In the genomic region with DNA sequence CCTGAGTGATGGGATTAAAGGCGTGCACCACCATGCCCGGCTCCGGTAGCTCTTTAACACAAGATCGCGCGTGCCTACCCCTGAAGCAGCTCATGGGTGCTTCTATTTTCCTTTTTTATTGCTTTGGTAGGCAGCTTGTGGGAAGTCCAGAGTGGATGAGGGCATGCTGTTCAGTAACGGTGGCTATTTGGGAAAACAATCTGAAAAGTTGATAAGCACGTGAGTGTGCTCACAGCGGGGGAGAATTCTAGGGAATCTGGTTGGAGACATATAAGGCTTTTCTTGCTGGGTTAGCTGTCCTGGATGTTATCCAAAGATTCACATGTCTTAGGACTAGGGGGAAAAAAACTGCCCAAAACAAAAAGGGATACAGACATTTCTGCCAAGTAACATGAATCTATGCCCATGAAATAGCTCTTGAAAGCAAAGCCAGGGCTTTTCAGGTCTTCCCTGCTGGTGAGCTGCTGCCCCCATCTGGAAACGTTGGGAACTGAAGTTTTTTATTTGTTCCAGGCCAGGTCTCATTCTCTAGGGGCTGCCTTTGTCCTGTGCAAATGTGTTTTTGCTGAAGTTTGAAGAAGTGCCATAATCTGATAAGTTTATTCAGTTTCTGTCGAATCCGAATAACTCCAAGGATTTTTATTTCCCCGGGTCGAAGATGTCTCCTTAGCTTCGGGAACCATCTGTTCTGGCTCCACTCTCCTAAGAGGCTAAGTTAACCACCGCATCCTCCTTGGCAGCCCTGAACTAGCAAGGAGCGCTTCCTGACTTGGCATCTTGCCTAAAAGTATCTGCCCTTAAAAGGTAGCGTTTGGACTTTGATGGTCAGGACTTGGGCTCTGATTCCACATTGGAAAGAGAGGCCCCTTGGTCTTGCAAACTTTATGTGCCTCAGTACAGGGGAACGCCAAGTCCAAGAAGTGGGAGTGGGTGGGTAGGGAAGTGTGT, we compare ENCODE assay signal across 8 mouse cellular contexts. TPM values are rescaled to one million over a fixed set of nuclear protein-coding genes. Genes with fewer than 3 reads are reported as not detected.
DNase-seq lines count a peak whose midpoint lies in the region; ATAC-seq lines count a peak whose summit lies in the region.

No protein-coding gene starts in this region.

- peak; percentile 76 for DNase-seq in adipocyte (ENCODE audit: low spot score)
- peak; percentile 75 to 88 for DNase-seq in cerebellum, postnatal 36 days
- peak; percentile 75 for DNase-seq in gastrocnemius, adult 18-20 months (ENCODE audit: low spot score)
- peak; percentile 53 for DNase-seq in left cerebral cortex, adult 11 months (ENCODE audit: low spot score)
- DNase-seq in right cerebral cortex, postnatal 36 days (ENCODE audit: low spot score in 2 of 2), result peak; percentile 36 to 65

- no peak overlapping the region for H3K27ac ChIP-seq in hindbrain, embryonic 16.5 days (ENCODE audit: low read depth, low read length)

- H3K36me3 ChIP-seq in hindbrain, embryonic 16.5 days (ENCODE audit: control insufficient read depth, insufficient read depth, low read length), result no peaks in the 10 kb centered on the region

- H3K27me3 ChIP-seq in hindbrain, embryonic 16.5 days (replicated peaks; ENCODE audit: control insufficient read depth, insufficient read depth, low read length), result no peaks in the 10 kb centered on the region

- H3K4me1 ChIP-seq in hindbrain, embryonic 16.5 days (ENCODE audit: control insufficient read depth, insufficient read depth, low read depth, low read length), result no peaks in the 10 kb centered on the region

- no peaks in the 10 kb centered on the region for H3K9me3 ChIP-seq in hindbrain, embryonic 16.5 days (ENCODE audit: control insufficient read depth, low read length)

- H3K4me2 ChIP-seq in hindbrain, embryonic 16.5 days (ENCODE audit: low read length), result no peak overlapping the region

- no peak overlapping the region for H3K9ac ChIP-seq in hindbrain, embryonic 16.5 days (ENCODE audit: low read depth, low read length)

- no peak overlapping the region for H3K4me3 ChIP-seq in hindbrain, embryonic 16.5 days (ENCODE audit: low read length)

- WGBS in hindbrain, embryonic 16.5 days, result 57% methylated on average over 19 of the region's 19 CpGs

- ATAC-seq in hindbrain, embryonic 16.5 days, result peak; percentile 75
- ATAC-seq in megakaryocyte progenitor cell, adult 5-6 weeks (replicated peaks; ENCODE audit: poor library complexity), result peak; percentile 89
- ATAC-seq in monocyte, adult 5-6 weeks (replicated peaks; ENCODE audit: insufficient number of reproducible peaks, low FRiP score, low TSS enrichment, poor library complexity, severe bottlenecking), result no peak

RNA-seq across cellular contexts. Expression of a gene that starts 24.8 kb away (rescaled TPM):
- under 1 TPM in 1 of 2 experiments, not detected in 1; 0.45 TPM for total RNA-seq in gastrocnemius, adult 18-20 months (2021)
- polyA plus RNA-seq in hindbrain, embryonic 16.5 days (2015; fragmentation: Nextera tagmentation; extraction: Ambion mirVana), result 0.56 and 0.68 TPM in 2 replicates
- not detected in 2 replicates for total RNA-seq in megakaryocyte progenitor cell, adult 5-6 weeks (2015)
- not detected in 2 replicates for total RNA-seq in megakaryocyte progenitor cell, adult 5-6 weeks (2017)
- not detected in 3 replicates for total RNA-seq in monocyte, adult 5-6 weeks (2017)
